Mouse (Mus musculus) CH12.LX (cell line): ENCODE measurements at regions not wholly inside any gene's neighbourhood (a gene's known extent, or its start where the extent isn't known, plus 50 kb on each side); places are given as distances from the start of the nearest gene placed in this dataset.

Source experiments
- DNase-seq: peaks from one replicate; pipeline ENCODE4 v3.0.0-alpha.2; 2013; ENCODE audit errors: extremely low read depth
- H3K27ac ChIP-seq: 2 replicates; pipeline ENCODE4 v1.5.1; 2012; ENCODE audit warnings: low read depth, mild to moderate bottlenecking, control low read depth, moderate library complexity; ENCODE audit not compliant: insufficient read depth
- H3K27me3 ChIP-seq: replicated peaks from 2 replicates; pipeline ENCODE3; 2012; ENCODE audit warnings: inconsistent platforms
- H3K36me3 ChIP-seq, 2 experiments: replicated peaks in 1 of 2; 2 replicates each; pipeline versions ENCODE3 to v1.6.1; 2012; ENCODE audit warnings: inconsistent platforms in 1 of 2, low read length in 1 of 2, mild to moderate bottlenecking in 1 of 2, mixed read lengths in 1 of 2, moderate library complexity in 1 of 2; ENCODE audit not compliant: control insufficient read depth in 1 of 2, insufficient read depth in 1 of 2
- H3K4me1 ChIP-seq, 2 experiments: 2 replicates each; pipeline ENCODE4 v1.6.1; 2012; ENCODE audit warnings: inconsistent platforms in 1 of 2, moderate library complexity in 1 of 2; ENCODE audit not compliant: insufficient read depth in 2 of 2, control insufficient read depth in 1 of 2
- H3K4me2 ChIP-seq: 2 replicates; pipeline ENCODE4 v1.6.1; 2012; ENCODE audit warnings: low read depth, mild to moderate bottlenecking, control low read depth; ENCODE audit not compliant: poor library complexity, insufficient read depth, severe bottlenecking
- H3K4me3 ChIP-seq, 3 experiments: fragments of 150-350 bp in 1 of 3; sonication (generic) in 1 of 3; replicated peaks in 1 of 3; 2 replicates each; pipeline versions ENCODE3 to v1.5.1; 2011 to 2012; ENCODE audit warnings: low read depth in 2 of 3, low read length in 2 of 3, mild to moderate bottlenecking in 2 of 3, moderate library complexity in 2 of 3, control low read depth in 1 of 3, improper control_type of control experiment in 1 of 3, inconsistent platforms in 1 of 3, mixed read lengths in 1 of 3; ENCODE audit not compliant: poor library complexity in 1 of 3
- H3K79me2 ChIP-seq: replicated peaks from 2 replicates; pipeline ENCODE4 v1.6.1; 2012; ENCODE audit warnings: mild to moderate bottlenecking, moderate library complexity; ENCODE audit not compliant: control insufficient read depth, poor library complexity, insufficient read depth, severe bottlenecking; ENCODE audit errors: extremely low read depth
- H3K9ac ChIP-seq: 2 replicates; pipeline ENCODE4 v1.6.1; 2012; ENCODE audit warnings: low read depth, mild to moderate bottlenecking, control low read depth, moderate library complexity; ENCODE audit not compliant: insufficient read depth
- H3K9me3 ChIP-seq: replicated peaks from 2 replicates; pipeline ENCODE3; 2012; ENCODE audit warnings: low read length, inconsistent platforms, mixed read lengths
- CHD2 ChIP-seq: IDR thresholded peaks from 2 replicates; pipeline ENCODE4 v1.6.1; 2011; ENCODE audit warnings: low read length, improper control_type of control experiment
- CTCF ChIP-seq, 2 experiments: IDR thresholded peaks in 1 of 2; conservative IDR thresholded peaks in 1 of 2; 2 replicates each; pipeline ENCODE4 v1.5.1; 2011 to 2012; ENCODE audit warnings: low read depth in 2 of 2, low read length in 2 of 2, improper control_type of control experiment in 1 of 2, inconsistent platforms in 1 of 2, mild to moderate bottlenecking in 1 of 2, moderate library complexity in 1 of 2
- E2F4 ChIP-seq: IDR thresholded peaks from 2 replicates; pipeline ENCODE4 v1.6.1; 2011; ENCODE audit warnings: low read depth, low read length, improper control_type of control experiment; ENCODE audit not compliant: insufficient replicate concordance
- ELF1 ChIP-seq: IDR thresholded peaks from 2 replicates; pipeline ENCODE4 v1.6.1; 2014; ENCODE audit warnings: low read depth, mild to moderate bottlenecking, inconsistent platforms, low read length, improper control_type of control experiment
- EP300 ChIP-seq: IDR thresholded peaks from 2 replicates; pipeline ENCODE4 v1.6.1; 2011; ENCODE audit warnings: low read length, improper control_type of control experiment
- ETS1 ChIP-seq: conservative IDR thresholded peaks from 2 replicates; pipeline ENCODE4 v1.6.1; 2012; ENCODE audit warnings: low read depth, mild to moderate bottlenecking, inconsistent platforms, low read length, improper control_type of control experiment, moderate library complexity
- HCFC1 ChIP-seq: IDR thresholded peaks from 2 replicates; pipeline ENCODE4 v1.6.1; 2012; ENCODE audit warnings: low read depth, mild to moderate bottlenecking, inconsistent platforms, low read length, improper control_type of control experiment
- JUN ChIP-seq: IDR thresholded peaks from 2 replicates; pipeline ENCODE4 v1.6.1; 2011; ENCODE audit warnings: low read depth, mild to moderate bottlenecking, low read length, improper control_type of control experiment, moderate library complexity; ENCODE audit not compliant: insufficient read depth
- JUND ChIP-seq: conservative IDR thresholded peaks from 2 replicates; pipeline ENCODE4 v1.6.1; 2011; ENCODE audit warnings: low read depth, low read length, improper control_type of control experiment
- MAFK ChIP-seq: IDR thresholded peaks from 2 replicates; pipeline ENCODE4 v1.6.1; 2011; ENCODE audit warnings: low read length, improper control_type of control experiment; ENCODE audit not compliant: insufficient replicate concordance
- MAX ChIP-seq: IDR thresholded peaks from 2 replicates; pipeline ENCODE4 v1.6.1; 2011; ENCODE audit warnings: low read length, improper control_type of control experiment
- MAZ ChIP-seq: IDR thresholded peaks from 2 replicates; pipeline ENCODE4 v1.6.1; 2012; ENCODE audit warnings: low read depth, mild to moderate bottlenecking, inconsistent platforms, low read length, improper control_type of control experiment, moderate library complexity
- MEF2A ChIP-seq: IDR thresholded peaks from 2 replicates; pipeline ENCODE4 v1.6.1; 2014; ENCODE audit warnings: low read depth, mild to moderate bottlenecking, inconsistent platforms, low read length, improper control_type of control experiment, borderline replicate concordance
- MXI1 ChIP-seq: IDR thresholded peaks from 2 replicates; pipeline ENCODE4 v1.6.1; 2011; ENCODE audit warnings: mild to moderate bottlenecking, low read depth, low read length, improper control_type of control experiment
- MYC ChIP-seq: IDR thresholded peaks from 2 replicates; pipeline ENCODE4 v1.6.1; 2011; ENCODE audit warnings: low read depth, mild to moderate bottlenecking, improper control_type of control experiment, low read length
- NELFE ChIP-seq: IDR thresholded peaks from 2 replicates; pipeline ENCODE4 v1.6.1; 2011; ENCODE audit warnings: low read depth, low read length, improper control_type of control experiment
- PAX5 ChIP-seq: IDR thresholded peaks from 2 replicates; pipeline ENCODE4 v1.6.1; 2012; ENCODE audit warnings: low read length, inconsistent platforms, mixed read lengths
- POLR2A ChIP-seq: IDR thresholded peaks from 2 replicates; pipeline ENCODE4 v1.6.1; 2011; ENCODE audit warnings: low read depth, mild to moderate bottlenecking, improper control_type of control experiment, low read length
- RCOR1 ChIP-seq: conservative IDR thresholded peaks from 2 replicates; pipeline ENCODE4 v1.6.1; 2012; ENCODE audit warnings: low read depth, mild to moderate bottlenecking, inconsistent platforms, low read length, improper control_type of control experiment
- SMC3 ChIP-seq: IDR thresholded peaks from 2 replicates; pipeline ENCODE4 v1.6.1; 2011; ENCODE audit warnings: low read depth, low read length, improper control_type of control experiment
- USF1 ChIP-seq: IDR thresholded peaks from 2 replicates; pipeline ENCODE4 v1.6.1; 2014; ENCODE audit warnings: low read depth, mild to moderate bottlenecking, inconsistent platforms, low read length, improper control_type of control experiment
- USF2 ChIP-seq: conservative IDR thresholded peaks from 2 replicates; pipeline ENCODE4 v1.6.1; 2011; ENCODE audit warnings: low read depth, low read length, improper control_type of control experiment
- ZC3H11A ChIP-seq: IDR thresholded peaks from 2 replicates; pipeline ENCODE4 v1.6.1; 2012; ENCODE audit warnings: low read depth, mild to moderate bottlenecking, inconsistent platforms, low read length, improper control_type of control experiment
- dilution Hi-C: fragments of 300-500 bp; cut with MboI; formaldehyde crosslinking; loops from 2 replicates; pipeline ENCODE4 v1.14.3; 2020; ENCODE audit warnings: low sequenced_read_pairs; ENCODE audit not compliant: extremely low pct_unique_long_range_greater_than_20kb, extremely low pct_ligation_motif_present
- in situ Hi-C: fragments of 300-500 bp; cut with MboI; formaldehyde crosslinking; loops from 3 replicates; pipeline ENCODE4 v1.14.3; 2019; ENCODE audit warnings: low sequenced_read_pairs, low pct_ligation_motif_present, low pct_unique_long_range_greater_than_20kb, mixed read lengths

GRCm38 (mm10) chr16:76775790-76776189 lies 237.7 kb upstream of the Usp25 start:
- DNase-seq, result no peak
- peaks cover 52% of the 10 kb centered on the region for H3K9me3 ChIP-seq
- H3K27ac ChIP-seq, result no peak overlapping the region
- TF ChIP-seq ETS1 (no peak), MAFK (no peak), USF2 (no peak), E2F4 (no peak), JUN (no peak), ZC3H11A (no peak), RCOR1 (no peak), EP300 (no peak), MAZ (no peak), USF1 (no peak), CHD2 (no peak), HCFC1 (no peak)
- H3K27me3 ChIP-seq, result no peaks in the 10 kb centered on the region
- no peak overlapping the region for H3K4me2 ChIP-seq
- in situ Hi-C loops, result no loop called here
- no peak overlapping the region for H3K9ac ChIP-seq
- H3K36me3 ChIP-seq, result no peaks in the 10 kb centered on the region
- no peaks in the 10 kb centered on the region for H3K79me2 ChIP-seq
- dilution Hi-C loops, result no loop called here
- H3K4me3 ChIP-seq, result no peak overlapping the region
- H3K4me1 ChIP-seq, result no peaks in the 10 kb centered on the region

DNA sequence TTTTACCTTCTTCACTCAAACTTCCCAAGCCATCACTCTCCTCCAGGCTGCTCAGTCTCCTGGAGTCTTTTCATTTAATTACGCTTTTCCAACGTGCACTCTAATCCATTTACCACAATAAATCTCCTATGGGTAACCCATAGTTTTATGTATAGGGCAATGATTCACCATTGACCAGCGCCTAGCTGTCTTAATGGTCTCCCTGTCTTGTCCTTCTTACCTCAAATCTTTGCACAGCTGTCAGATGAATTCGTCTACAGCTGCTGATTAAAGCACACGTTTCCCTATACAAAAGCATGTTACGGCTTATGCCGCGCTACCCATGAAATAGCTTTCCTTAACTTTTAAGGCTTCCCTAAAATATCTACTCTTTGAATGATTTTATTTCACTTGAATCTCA lies 239.5 kb upstream of the Usp25 start:
- H3K4me2 ChIP-seq, result no peak overlapping the region
- H3K36me3 ChIP-seq, result no peaks in the 10 kb centered on the region
- H3K4me1 ChIP-seq, result no peaks in the 10 kb centered on the region
- dilution Hi-C loops, result no loop called here
- in situ Hi-C loops, result no loop called here
- TF ChIP-seq SMC3, result no peak
- no peaks in the 10 kb centered on the region for H3K27me3 ChIP-seq
- H3K27ac ChIP-seq, result no peak overlapping the region
- H3K79me2 ChIP-seq, result no peaks in the 10 kb centered on the region
- H3K9me3 ChIP-seq, result peaks cover 54% of the 10 kb centered on the region
- no peak overlapping the region for H3K4me3 ChIP-seq
- DNase-seq, result no peak
- no peak overlapping the region for H3K9ac ChIP-seq

DNA sequence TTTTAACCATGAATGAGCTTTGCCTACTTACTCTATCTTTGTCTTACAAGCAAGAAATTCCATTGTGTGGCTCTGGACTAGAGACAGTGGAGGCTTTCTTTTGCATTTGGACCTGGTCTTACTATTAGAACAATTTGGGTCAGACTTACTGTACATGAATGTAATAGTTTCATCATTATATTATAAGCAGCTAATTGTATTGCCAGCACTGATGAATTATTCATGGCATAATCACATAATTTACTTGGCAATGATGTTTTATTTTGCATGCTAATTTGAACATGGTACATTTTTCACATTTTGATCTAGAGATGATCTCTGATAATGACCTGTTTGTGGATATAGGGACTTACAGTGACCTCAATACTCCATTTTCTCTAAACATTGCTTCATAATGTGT lies 240.0 kb upstream of the Usp25 start:
- dilution Hi-C loops, result no loop called here
- Histone ChIP-seq H3K27ac (no peak overlapping the region), H3K36me3 (no peaks in the 10 kb centered on the region), H3K27me3 (no peaks in the 10 kb centered on the region), H3K4me2 (no peak overlapping the region), H3K4me3 (no peak overlapping the region), H3K79me2 (no peaks in the 10 kb centered on the region), H3K9ac (no peak overlapping the region), H3K9me3 (peaks cover 59% of the 10 kb centered on the region), H3K4me1 (no peaks in the 10 kb centered on the region)
- TF ChIP-seq ELF1 (no peak), NELFE (no peak), MXI1 (no peak), MYC (no peak), MAX (no peak), MEF2A (no peak), CTCF (conservative IDR thresholded peaks at IDR 0.05 in 1 of 2, IDR thresholded peaks at IDR 0.05 in 1 of 2; ENCODE audit: low read depth in 2 of 2, low read length in 2 of 2) (no peak), JUND (no peak), POLR2A (no peak), PAX5 (no peak)
- DNase-seq, result no peak
- in situ Hi-C loops, result no loop called here
